Mouse (Mus musculus): ENCODE results near the gene Tcf15.

- TF ChIP-seq MAFK (IDR thresholded peaks at IDR 0.05; ENCODE audit: insufficient read depth, low read depth, low read length), result no peak
- TF ChIP-seq ZNF384 (IDR thresholded peaks at IDR 0.05; ENCODE audit: low read depth, low read length), result no peak
- TF ChIP-seq ZC3H11A (IDR thresholded peaks at IDR 0.05; ENCODE audit: borderline replicate concordance, low read depth, low read length), result no peak
- TF ChIP-seq HCFC1 (IDR thresholded peaks at IDR 0.05; ENCODE audit: borderline replicate concordance, insufficient read depth, low read length), result no peak
These were observed 7.0 kb downstream of the Tcf15 start for GRCm38 (mm10) chr2:152150373-152150772.

Measured in ES-E14 (cell line).